Mouse (Mus musculus) liver, adult 2 months (tissue): Measurements from ENCODE around the gene Cnih4.

Source experiments
- CTCF ChIP-seq: fragments of 200-500 bp; IDR thresholded peaks from 2 replicates; pipeline ENCODE4 v1.5.1; 2011; ENCODE audit warnings: low read depth, low read length, control low read depth
- POLR2A ChIP-seq: fragments of 200-500 bp; IDR thresholded peaks from 2 replicates; pipeline ENCODE4 v1.6.1; 2011; ENCODE audit warnings: low read length, control low read depth; ENCODE audit not compliant: insufficient read depth; ENCODE audit errors: extremely low read depth

GRCm38 (mm10) chr1:181124145-181124544 lies 20.3 kb upstream of the Cnih4 start:
- TF ChIP-seq CTCF = no peak
- TF ChIP-seq POLR2A = no peak
